Mouse (Mus musculus) cerebellum, adult 2 months (tissue): ENCODE measurements around the gene Slc10a7.

Experiments used
- CTCF ChIP-seq: fragments of 200-500 bp; IDR thresholded peaks from 2 replicates; pipeline ENCODE4 v1.5.1; 2011; ENCODE audit warnings: low read depth, mild to moderate bottlenecking, control low read depth, low read length, moderate library complexity, borderline replicate concordance; ENCODE audit not compliant: insufficient read depth
- POLR2A ChIP-seq: fragments of 200-500 bp; IDR thresholded peaks from 2 replicates; pipeline ENCODE4 v1.6.1; 2011; ENCODE audit warnings: low read length, control low read depth, borderline replicate concordance; ENCODE audit not compliant: insufficient read depth

DNA sequence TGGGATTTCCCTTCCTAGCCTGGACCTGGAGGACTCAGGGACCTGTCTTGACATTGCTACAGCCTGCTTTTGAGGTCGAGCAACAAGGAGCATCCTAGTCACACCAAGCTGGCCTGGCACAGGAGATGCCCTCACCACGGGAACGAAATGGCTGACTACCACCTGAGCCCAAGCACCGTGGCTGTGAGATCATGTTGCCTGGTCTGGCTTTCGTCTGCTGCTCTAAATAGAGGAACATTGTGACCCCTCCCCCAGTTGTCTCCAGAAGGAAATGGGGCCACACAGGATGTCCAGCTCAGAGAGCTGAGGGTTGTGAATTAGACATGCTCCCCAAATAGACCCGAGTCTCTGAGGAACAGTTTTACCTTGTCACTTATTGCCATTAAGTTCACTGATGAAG, 231.8 kb downstream of the Slc10a7 start:
- TF ChIP-seq POLR2A (no peak), CTCF (no peak)
